Mouse (Mus musculus) erythroblast, embryonic 14.5 days (primary cell): Measurements from ENCODE around the gene Timm50.

ENCODE experiments used
- GATA1 ChIP-seq: IDR thresholded peaks from 2 replicates; pipeline ENCODE4 v1.6.1; 2012; ENCODE audit warnings: low read length, inconsistent platforms, mixed read lengths
- TAL1 ChIP-seq: IDR thresholded peaks from 3 replicates; pipeline ENCODE4 v1.6.1; 2012; ENCODE audit warnings: low read length, inconsistent platforms, mixed read lengths

DNA sequence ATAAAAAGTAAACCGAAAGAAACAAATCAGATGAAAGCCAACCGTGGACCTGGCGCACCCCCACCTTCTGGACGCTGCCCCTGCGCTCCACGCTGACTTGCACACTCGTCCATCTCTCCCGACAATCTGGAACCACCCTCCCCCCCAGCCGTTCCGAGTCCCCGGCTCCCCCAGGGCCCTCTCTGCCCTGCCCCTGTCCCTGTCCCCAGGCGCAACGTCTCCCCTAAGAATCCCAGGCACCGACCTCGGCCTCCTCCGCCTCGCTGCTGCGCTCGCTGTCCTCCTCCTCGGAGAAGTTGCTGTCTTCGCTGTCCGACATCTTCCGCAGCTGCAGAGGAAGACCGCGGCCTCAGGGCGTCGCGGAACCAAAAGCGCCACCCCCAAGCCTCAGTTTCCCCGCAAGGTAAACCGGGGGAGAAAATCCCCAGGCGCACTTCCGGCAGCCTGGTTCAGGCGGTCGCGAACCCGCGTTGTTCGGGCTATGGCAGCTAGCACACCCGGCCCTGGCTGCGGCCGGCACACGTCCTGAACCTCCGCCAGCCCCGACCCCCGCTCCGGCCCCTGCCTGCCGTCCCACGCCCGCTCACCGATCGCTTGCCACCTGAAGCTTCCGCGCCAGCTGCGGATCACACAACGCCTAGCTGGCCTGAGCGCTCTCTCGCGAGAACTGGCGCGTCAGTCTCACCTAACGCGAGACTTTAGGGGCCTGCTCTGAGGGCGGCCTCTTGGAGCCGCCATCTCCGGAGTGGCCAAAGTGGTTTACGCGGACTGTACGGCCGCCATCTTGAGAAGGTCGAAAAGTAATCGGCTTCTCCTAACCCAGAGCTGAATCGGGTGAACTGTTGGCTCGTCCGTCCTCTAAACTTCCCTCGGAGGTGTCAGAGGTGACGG lies 26.5 kb upstream of the Timm50 start, which contains the start of gene Supt5:
- TF ChIP-seq TAL1 = no peak
- no peak for TF ChIP-seq GATA1
